Mouse (Mus musculus) left cerebral cortex, postnatal 10 days (tissue): Measurements from ENCODE around the gene Cnot1. TPM values are rescaled to one million over a fixed set of nuclear protein-coding genes. Genes with fewer than 3 reads are reported as not detected.

Experiments used
- DNase-seq, 2 experiments: peaks; one replicate each; pipeline ENCODE4 v3.0.0; 2021 to 2022; ENCODE audit warnings: low spot score in 2 of 2, mixed read lengths in 1 of 2; ENCODE audit errors: extremely low spot score in 1 of 2
- intact Hi-C: fragments of 180-260 bp; cut with DNase I; formaldehyde crosslinking; loops from one replicate; pipeline ENCODE4 v1.15.1; 2025
- total RNA-seq, 2 experiments: library from RNA; stranded (reverse); gene quantifications; 2 replicates each; pipeline ENCODE4 v1.2.3; 2021

The Cnot1 gene
- total RNA-seq, 2 experiments from 2014 or later = 136 to 146 TPM

GRCm38 (mm10) chr8:95703461-95704260 is 103.6 kb downstream of the Cnot1 start:
- intact Hi-C loops = no loop called here
- peak; percentile 83 to 90 for DNase-seq

GRCm38 (mm10) chr8:95702480-95703446 is 104.5 kb downstream of the Cnot1 start:
- intact Hi-C loops = no loop called here

GRCm38 (mm10) chr8:95701809-95702208 is 105.5 kb downstream of the Cnot1 start:
- intact Hi-C loops = no loop called here
- DNase-seq = peak in 1 of 2 experiments; percentile 45

More at GRCm38 (mm10) chr8:95702480-95703446, 104.5 kb downstream of the Cnot1 start:
- DNase-seq = peak; percentile 92 to 95

- DNase-seq = peak; percentile 60 to 86
- intact Hi-C loops = no loop called here
Observed at GRCm38 (mm10) chr8:95700282-95700681, 107.0 kb downstream of the Cnot1 start.

- intact Hi-C loops = no loop called here
- no peak for DNase-seq
Observed at GRCm38 (mm10) chr8:95698179-95698578, 109.1 kb downstream of the Cnot1 start.

GRCm38 (mm10) chr8:95697128-95697527 is 110.1 kb downstream of the Cnot1 start:
- peak; percentile 84 to 89 for DNase-seq
- intact Hi-C loops = loop anchor here (2.0 kb wide), 1 partner anchor 96 kb away; no protein-coding TSS in a partner anchor

- intact Hi-C loops = loop anchor here (2.0 kb wide), 1 partner anchor 96 kb away; no protein-coding TSS in a partner anchor
- DNase-seq = no peak
Observed at GRCm38 (mm10) chr8:95696661-95697060, 110.6 kb downstream of the Cnot1 start.

- DNase-seq = peak in 1 of 2 experiments; percentile 62
- intact Hi-C loops = no loop called here
Observed at GRCm38 (mm10) chr8:95694631-95695030, 112.6 kb downstream of the Cnot1 start.

GRCm38 (mm10) chr8:95690929-95691541 is 116.2 kb downstream of the Cnot1 start:
- no peak for DNase-seq
- intact Hi-C loops = no loop called here

GRCm38 (mm10) chr8:95688073-95688672 is 119.1 kb downstream of the Cnot1 start:
- peak; percentile 72 to 79 for DNase-seq
- intact Hi-C loops = no loop called here

- intact Hi-C loops = no loop called here
- peak in 1 of 2 experiments; percentile 71 for DNase-seq
Observed at GRCm38 (mm10) chr8:95678024-95678611, 129.1 kb downstream of the Cnot1 start.

GRCm38 (mm10) chr8:95677591-95678023 is 129.7 kb downstream of the Cnot1 start:
- intact Hi-C loops = no loop called here
- DNase-seq = peak in 1 of 2 experiments; percentile 61

GRCm38 (mm10) chr8:95676631-95677030 is 130.6 kb downstream of the Cnot1 start, which contains the start of gene Ndrg4:
Gene Ndrg4 (plus strand): TSS chr8:95676980.
- intact Hi-C loops = no loop called here
- no peak for DNase-seq

GRCm38 (mm10) chr8:95672811-95673210 is 134.5 kb downstream of the Cnot1 start:
- no peak for DNase-seq
- intact Hi-C loops = no loop called here

GRCm38 (mm10) chr8:95671861-95672260 is 135.4 kb downstream of the Cnot1 start:
- DNase-seq = no peak
- intact Hi-C loops = no loop called here

- intact Hi-C loops = no loop called here
- no peak for DNase-seq
Observed at GRCm38 (mm10) chr8:95669967-95670366, 137.3 kb downstream of the Cnot1 start.
